Mouse (Mus musculus): Measurements from ENCODE around the gene Btbd9. TPM values are rescaled to one million over a fixed set of nuclear protein-coding genes. Genes with fewer than 3 reads are reported as not detected.

Gene Btbd9
- polyA plus RNA-seq, 1 experiment from 2014 or later: 111 TPM

DNA sequence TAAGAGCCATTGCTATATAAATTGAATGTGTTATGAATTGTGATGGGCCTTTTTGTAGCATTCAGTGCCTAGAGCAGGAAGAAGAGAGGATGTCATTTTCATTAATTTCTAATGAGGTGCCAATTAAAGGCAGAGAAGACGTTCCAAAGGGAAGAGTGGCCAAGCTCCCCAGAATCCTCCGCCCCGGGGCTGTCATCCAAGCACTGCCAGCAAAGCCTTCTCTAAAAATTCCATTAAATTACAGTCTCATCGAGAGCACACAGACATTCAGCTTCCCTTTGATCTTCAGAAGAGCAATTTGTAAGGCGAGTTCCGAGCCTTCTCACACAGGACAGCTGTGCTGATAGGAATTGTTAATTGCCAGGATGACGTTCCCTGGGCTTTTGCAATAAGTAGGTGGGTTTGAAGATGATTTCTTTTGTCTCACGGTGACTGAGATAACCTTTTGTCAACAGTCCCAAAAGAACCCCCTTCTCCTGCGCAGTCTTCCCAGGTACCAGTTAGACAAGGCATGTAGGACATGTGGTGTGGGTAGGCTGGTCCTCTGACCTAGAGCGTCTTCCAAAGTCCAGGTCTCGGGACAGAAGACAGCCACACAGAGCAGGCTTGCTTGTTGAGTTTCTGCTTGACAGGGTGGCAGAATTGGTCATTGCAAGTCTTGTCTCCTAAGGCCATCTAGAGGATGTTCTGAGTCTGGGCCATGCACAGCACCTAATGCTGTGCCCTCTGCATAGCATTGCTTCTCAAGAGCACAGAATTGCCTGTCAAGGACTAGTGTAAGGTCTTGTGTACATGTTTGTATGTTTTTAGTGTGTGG lies 381.5 kb downstream of the Btbd9 start:
- no peak for ATAC-seq
- 47% methylated on average over 11 of the region's 11 CpGs for WGBS

DNA sequence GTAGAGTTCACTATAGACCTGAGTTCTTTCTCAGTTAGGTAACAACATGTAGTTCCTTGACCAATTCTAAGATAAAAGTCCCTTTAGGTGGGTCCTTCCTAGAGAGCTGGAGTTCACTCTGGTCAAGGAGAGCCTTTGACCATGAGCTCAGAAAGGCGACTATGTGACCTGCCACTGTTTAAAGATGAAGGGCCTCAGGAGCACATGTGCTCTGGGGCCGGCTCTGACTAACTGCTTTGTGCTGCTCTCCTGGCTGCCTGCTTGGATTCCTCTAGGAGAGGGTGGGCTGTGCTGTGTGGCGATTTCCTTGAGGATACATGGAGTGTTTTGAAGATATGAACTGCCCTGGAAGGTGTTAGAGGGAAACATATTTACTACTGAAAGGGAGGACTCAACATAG lies 382.2 kb downstream of the Btbd9 start:
- peaks cover 5% of the 10 kb centered on the region for H3K36me3 ChIP-seq (ENCODE audit: poor library complexity, severe bottlenecking)

More for the DNA sequence above, 381.5 kb downstream of the Btbd9 start:
- Histone ChIP-seq H3K9ac (no peak overlapping the region), H3K36me3 (ENCODE audit: poor library complexity, severe bottlenecking) (peaks cover 5% of the 10 kb centered on the region), H3K4me2 (no peak overlapping the region), H3K27ac (peak overlapping the region; percentile 71), H3K4me1 (peaks cover 96% of the 10 kb centered on the region), H3K9me3 (replicated peaks) (no peaks in the 10 kb centered on the region), H3K27me3 (no peaks in the 10 kb centered on the region), H3K4me3 (no peak overlapping the region)

DNA sequence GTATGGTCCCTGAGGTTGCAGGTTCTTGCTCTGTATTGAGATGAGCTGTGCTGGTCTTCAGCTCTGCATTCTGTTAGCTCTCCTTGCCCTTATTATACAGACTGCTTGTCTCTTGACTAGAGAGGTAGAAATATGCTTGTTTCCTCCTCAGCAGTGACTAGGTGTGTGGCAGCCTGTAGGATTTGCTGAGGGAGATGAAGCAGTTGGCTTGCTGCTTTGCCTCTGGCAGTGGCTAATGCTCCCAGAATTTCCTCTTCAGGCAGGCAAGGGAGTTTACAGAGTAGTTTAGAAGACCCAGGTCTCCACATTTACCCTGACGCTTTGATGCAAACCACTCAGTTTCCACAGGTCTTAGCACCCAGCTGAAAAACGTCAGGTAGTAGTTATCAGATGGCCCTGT lies 382.7 kb downstream of the Btbd9 start:
- Histone ChIP-seq H3K9ac (no peak overlapping the region), H3K4me2 (no peak overlapping the region), H3K27ac (no peak overlapping the region), H3K4me1 (peaks cover 95% of the 10 kb centered on the region), H3K27me3 (no peaks in the 10 kb centered on the region), H3K36me3 (ENCODE audit: poor library complexity, severe bottlenecking) (peaks cover 5% of the 10 kb centered on the region), H3K9me3 (replicated peaks) (no peaks in the 10 kb centered on the region), H3K4me3 (no peak overlapping the region)
- 86% methylated on average over 2 of the region's 2 CpGs for WGBS
- no peak for ATAC-seq

More for the DNA sequence above, 382.2 kb downstream of the Btbd9 start:
- no peak overlapping the region for H3K4me2 ChIP-seq
- no peak for ATAC-seq
- no peaks in the 10 kb centered on the region for H3K27me3 ChIP-seq
- H3K27ac ChIP-seq: no peak overlapping the region
- no peaks in the 10 kb centered on the region for H3K9me3 ChIP-seq (replicated peaks)
- WGBS: 61% methylated on average over 3 of the region's 3 CpGs
- H3K4me3 ChIP-seq: no peak overlapping the region
- no peak overlapping the region for H3K9ac ChIP-seq
- H3K4me1 ChIP-seq: peaks cover 96% of the 10 kb centered on the region

DNA sequence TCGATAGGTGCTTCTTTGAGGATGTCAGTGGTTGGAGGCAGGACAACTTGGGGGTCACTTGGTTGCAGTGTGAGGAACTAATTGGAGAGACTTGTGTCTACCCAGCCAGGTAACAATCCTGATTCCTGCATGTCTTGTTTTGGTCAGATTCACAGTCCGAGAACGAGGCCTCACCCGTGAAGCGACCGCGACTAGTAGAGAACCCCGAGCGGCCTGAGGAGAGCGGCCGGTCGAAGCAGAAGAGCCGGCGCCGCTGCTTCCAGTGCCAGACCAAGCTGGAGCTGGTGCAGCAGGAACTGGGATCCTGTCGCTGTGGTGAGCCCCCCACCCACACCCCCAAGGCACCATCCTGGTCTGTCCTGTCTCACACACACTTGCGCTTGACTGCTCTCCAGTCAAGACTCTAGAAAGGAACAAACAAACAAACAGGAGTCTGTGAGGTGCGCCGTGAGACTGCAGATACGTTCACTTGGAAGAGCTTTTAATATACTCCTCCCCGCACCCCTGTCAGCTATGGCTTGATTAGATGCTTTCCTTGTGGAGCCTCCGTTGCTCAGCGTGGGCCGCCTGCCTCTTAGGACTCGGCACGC lies 383.8 kb downstream of the Btbd9 start:
- no peak for ATAC-seq
- no peaks in the 10 kb centered on the region for H3K9me3 ChIP-seq (replicated peaks)
- no peak overlapping the region for H3K4me2 ChIP-seq
- no peak overlapping the region for H3K27ac ChIP-seq
- H3K4me1 ChIP-seq: peaks cover 96% of the 10 kb centered on the region
- no peak overlapping the region for H3K4me3 ChIP-seq
- H3K27me3 ChIP-seq: no peaks in the 10 kb centered on the region
- H3K36me3 ChIP-seq (ENCODE audit: poor library complexity, severe bottlenecking): peaks cover 5% of the 10 kb centered on the region
- WGBS: 88% methylated on average over 26 of the region's 26 CpGs
- H3K9ac ChIP-seq: no peak overlapping the region

DNA sequence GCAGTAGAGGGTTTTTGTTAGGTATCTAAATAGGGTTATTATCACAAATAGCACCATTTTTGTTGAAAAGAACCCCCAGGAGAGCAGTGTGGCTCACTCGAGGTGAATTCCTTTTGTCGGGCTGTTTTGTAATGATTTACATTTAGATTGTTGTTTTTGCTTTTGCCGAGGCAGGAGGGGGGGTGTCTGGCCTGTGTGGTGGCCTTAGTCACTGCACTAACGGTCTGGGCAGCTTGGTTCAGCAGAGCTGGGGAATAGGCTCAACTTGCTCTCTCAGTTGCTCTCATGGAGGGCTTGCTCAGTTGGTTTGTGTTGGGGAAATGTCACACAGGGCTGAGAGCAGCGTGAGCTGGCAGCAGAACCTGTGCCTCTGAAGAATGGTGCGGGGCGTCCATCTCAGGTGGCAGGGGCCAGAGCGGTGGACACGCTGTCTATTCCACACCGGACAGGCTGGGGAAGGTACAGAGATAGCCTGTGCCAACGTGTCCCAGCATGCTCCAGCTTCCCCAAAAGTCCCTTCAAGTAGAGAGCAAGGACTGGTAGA lies 385.1 kb downstream of the Btbd9 start:
- ATAC-seq: no peak
- 66% methylated on average over 11 of the region's 11 CpGs for WGBS

DNA sequence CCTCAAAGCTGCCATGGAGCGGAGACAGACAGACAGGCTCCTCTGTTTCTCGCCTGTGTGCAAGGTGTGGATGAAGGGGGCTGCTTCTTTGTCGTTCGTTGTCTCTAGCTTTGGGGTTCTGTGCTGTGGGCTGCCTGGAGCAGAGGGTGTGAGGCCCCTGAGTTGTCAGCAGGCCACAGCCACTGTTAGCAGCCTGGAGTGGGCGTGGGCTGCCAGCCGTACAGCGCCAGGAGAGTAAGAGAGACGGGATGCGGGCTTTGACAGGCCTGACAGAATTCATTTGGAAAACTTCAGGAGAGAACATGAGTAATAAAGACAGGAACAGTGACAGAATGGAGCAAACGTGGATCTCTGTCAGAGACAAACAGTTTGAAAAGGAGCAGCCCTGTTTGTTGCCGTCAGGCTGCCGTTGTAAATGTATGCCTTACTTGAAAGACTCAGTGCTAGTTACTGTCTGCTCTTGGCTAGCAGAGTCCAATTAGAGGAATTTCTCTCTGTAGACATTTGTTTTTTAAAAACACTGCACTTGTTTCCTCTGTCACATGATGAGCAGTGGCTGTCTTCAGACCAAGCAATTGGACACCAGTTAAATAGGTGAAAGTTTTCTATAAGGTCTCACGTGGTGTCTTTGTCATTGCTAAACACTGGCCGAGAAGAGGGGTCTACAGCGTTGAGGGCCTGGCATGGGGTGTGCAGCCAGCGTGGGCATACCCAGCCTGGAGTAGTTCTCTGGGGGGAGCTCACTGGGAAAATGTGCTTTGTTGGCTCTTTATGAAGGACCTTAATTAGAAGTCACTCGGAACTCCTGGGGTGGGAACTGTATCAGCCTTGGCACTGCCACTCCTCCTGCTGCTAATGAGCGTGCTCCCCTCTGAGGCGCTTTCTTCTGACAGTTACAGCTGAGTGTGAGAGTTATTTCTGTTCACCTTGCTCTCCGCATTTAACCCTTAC lies 388.0 kb downstream of the Btbd9 start:
- H3K36me3 ChIP-seq (ENCODE audit: poor library complexity, severe bottlenecking): peaks cover 5% of the 10 kb centered on the region
- no peaks in the 10 kb centered on the region for H3K27me3 ChIP-seq
- no peak overlapping the region for H3K4me3 ChIP-seq
- peaks cover 67% of the 10 kb centered on the region for H3K4me1 ChIP-seq
- 4% methylated on average over 20 of the region's 20 CpGs for WGBS
- peak overlapping the region; percentile 43 for H3K9ac ChIP-seq
- peak; percentile 90 for ATAC-seq
- peak overlapping the region; percentile 95 for H3K27ac ChIP-seq
- H3K9me3 ChIP-seq (replicated peaks): no peaks in the 10 kb centered on the region
- peak overlapping the region; percentile 47 for H3K4me2 ChIP-seq

More for the DNA sequence above, 385.1 kb downstream of the Btbd9 start:
- Histone ChIP-seq H3K27ac (no peak overlapping the region), H3K4me3 (no peak overlapping the region), H3K27me3 (no peaks in the 10 kb centered on the region), H3K9ac (no peak overlapping the region), H3K4me1 (peaks cover 91% of the 10 kb centered on the region), H3K9me3 (replicated peaks) (no peaks in the 10 kb centered on the region), H3K4me2 (no peak overlapping the region), H3K36me3 (ENCODE audit: poor library complexity, severe bottlenecking) (peaks cover 5% of the 10 kb centered on the region)

DNA sequence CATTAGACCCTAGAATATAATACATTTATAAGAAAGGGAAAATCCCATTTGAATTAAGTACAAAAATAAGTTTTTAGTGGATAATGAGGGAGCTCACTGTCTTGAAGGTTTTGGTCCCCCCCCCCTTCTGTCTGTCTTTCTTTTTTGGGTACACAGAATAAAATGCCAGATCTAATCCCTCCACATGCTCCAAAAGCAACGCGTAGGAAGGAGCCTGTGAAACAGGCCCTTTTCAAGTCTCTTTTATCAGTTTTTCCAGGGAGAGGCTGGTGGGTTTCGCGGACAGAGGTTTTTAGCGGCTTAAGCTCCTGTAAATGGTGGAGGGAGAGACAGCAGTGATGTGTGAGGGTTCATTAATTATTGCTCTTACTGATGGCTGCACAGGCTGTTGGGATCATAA lies 388.7 kb downstream of the Btbd9 start:
- whole genome bisulfite sequencing: 4% methylated on average over 5 of the region's 5 CpGs
- Histone ChIP-seq H3K27ac (peak overlapping the region; percentile 95), H3K4me3 (no peak overlapping the region), H3K9me3 (replicated peaks) (no peaks in the 10 kb centered on the region), H3K4me1 (peaks cover 61% of the 10 kb centered on the region), H3K9ac (peak overlapping the region; percentile 43), H3K36me3 (ENCODE audit: poor library complexity, severe bottlenecking) (peaks cover 2% of the 10 kb centered on the region), H3K4me2 (peak overlapping the region; percentile 47), H3K27me3 (no peaks in the 10 kb centered on the region)
- ATAC-seq: no peak

DNA sequence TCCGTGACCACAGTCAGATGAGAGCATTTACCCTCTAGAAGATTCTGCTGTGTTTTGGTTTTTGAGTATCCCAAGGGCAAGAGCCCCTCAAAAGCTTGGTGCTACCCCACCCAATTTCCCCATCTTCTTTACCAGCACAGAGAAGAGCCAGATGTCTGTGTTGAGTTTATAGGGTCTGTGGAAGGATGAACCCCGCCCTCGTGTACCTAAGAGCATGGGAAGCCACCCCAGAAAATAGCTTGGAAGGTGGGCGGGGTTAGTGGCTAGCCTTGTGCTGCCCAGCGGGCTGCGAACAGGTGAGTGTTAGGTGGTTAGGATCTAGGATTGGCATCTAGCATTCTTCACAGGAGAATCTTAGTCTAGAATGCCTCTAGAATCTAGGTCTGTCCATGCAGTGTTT lies 389.1 kb downstream of the Btbd9 start:
- Histone ChIP-seq H3K9me3 (replicated peaks) (no peaks in the 10 kb centered on the region), H3K36me3 (ENCODE audit: poor library complexity, severe bottlenecking) (no peaks in the 10 kb centered on the region), H3K4me1 (peaks cover 57% of the 10 kb centered on the region), H3K9ac (no peak overlapping the region), H3K27ac (peak overlapping the region; percentile 95), H3K4me3 (no peak overlapping the region), H3K4me2 (no peak overlapping the region), H3K27me3 (no peaks in the 10 kb centered on the region)
- ATAC-seq: no peak
- 82% methylated on average over 6 of the region's 6 CpGs for WGBS

DNA sequence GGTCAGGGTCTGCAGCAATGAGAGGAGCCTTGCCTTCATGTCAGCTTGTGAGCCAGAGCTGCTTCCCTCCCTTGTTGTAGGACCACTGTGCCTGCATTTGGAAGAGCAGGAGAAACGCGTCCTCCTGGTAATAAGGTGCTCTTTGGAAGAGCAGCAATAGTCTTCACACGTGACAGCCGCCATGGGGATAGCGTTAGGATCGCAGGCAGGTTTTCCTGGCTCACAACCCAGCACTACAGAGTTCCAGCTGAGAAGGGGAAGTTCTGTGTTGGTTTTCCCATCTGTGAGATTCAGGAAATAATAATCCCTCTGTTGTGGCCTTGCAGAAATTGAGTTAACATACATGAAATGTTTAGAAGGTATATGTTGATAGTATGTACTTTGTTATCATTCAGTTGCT lies 392.7 kb downstream of the Btbd9 start:
- no peak for ATAC-seq
- H3K27ac ChIP-seq: 0 out of 2 replicates have a peak overlapping the region, but pooled peaks have one; percentile 42
- WGBS: 82% methylated on average over 6 of the region's 6 CpGs

DNA sequence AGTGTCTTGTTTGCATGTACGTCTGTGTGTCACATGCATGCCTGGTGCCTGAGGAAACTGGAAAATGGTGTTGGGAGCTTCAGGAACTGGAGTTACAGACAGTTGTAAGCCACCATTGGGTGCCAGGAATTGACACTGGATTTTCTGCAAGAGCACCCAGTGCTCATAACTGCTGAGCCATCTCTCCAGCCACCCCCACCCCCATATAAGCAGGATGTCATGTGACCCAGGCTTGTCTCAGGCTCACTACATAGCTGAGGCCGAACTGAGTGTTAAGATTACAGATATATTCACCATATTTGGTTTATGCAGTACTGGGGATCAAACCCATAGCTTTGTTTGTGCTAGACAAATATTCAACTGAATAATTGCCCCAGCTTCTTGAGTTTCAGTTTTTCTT lies 394.2 kb downstream of the Btbd9 start:
- H3K27ac ChIP-seq: no peak overlapping the region
- H3K4me3 ChIP-seq: no peak overlapping the region
- ATAC-seq: no peak
- 89% methylated on average over 2 of the region's 2 CpGs for WGBS
- H3K36me3 ChIP-seq (ENCODE audit: poor library complexity, severe bottlenecking): peaks cover 4% of the 10 kb centered on the region; the same call in 1 of the 2 replicates
- H3K27me3 ChIP-seq: no peaks in the 10 kb centered on the region
- no peak overlapping the region for H3K4me2 ChIP-seq
- H3K9ac ChIP-seq: no peak overlapping the region
- peaks cover 23% of the 10 kb centered on the region for H3K4me1 ChIP-seq
- no peaks in the 10 kb centered on the region for H3K9me3 ChIP-seq (replicated peaks)

More for the DNA sequence above, 392.7 kb downstream of the Btbd9 start:
- no peaks in the 10 kb centered on the region for H3K9me3 ChIP-seq (replicated peaks)
- H3K9ac ChIP-seq: no peak overlapping the region
- H3K4me2 ChIP-seq: no peak overlapping the region
- peaks cover 23% of the 10 kb centered on the region for H3K4me1 ChIP-seq
- H3K36me3 ChIP-seq (ENCODE audit: poor library complexity, severe bottlenecking): no peaks in the 10 kb centered on the region
- no peak overlapping the region for H3K4me3 ChIP-seq
- H3K27me3 ChIP-seq: no peaks in the 10 kb centered on the region

DNA sequence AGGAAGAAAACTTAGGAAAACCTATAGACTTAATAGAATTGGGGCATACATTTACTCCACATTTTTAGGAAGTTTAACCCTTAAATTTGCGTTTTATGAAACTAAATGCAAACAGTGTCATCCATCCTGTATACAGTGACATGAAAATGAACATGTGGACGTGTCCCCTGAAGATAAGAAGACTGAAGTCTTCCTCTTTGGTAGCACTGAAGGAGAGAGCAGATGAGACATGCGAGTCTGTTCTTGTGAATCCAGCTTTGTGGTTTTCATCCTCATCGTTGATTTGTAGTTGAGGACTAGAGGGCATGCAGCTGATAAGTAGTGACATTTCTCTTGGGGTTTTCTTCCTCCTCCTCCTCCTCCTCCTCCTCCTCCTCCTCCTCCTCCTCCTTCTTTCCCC lies 394.7 kb downstream of the Btbd9 start:
- Histone ChIP-seq H3K9ac (no peak overlapping the region), H3K4me1 (peaks cover 24% of the 10 kb centered on the region), H3K9me3 (replicated peaks) (no peaks in the 10 kb centered on the region), H3K4me2 (no peak overlapping the region), H3K36me3 (ENCODE audit: poor library complexity, severe bottlenecking) (peaks cover 4% of the 10 kb centered on the region; the same call in 1 of the 2 replicates), H3K27ac (no peak overlapping the region), H3K4me3 (no peak overlapping the region), H3K27me3 (no peaks in the 10 kb centered on the region)
- ATAC-seq: no peak
- WGBS: 93% methylated on average over 4 of the region's 4 CpGs

All from forebrain, embryonic 13.5 days (tissue).